Mouse (Mus musculus): ENCODE results near the gene Vmp1. TPM values are rescaled to one million over a fixed set of nuclear protein-coding genes. Genes with fewer than 3 reads are reported as not detected.

The Vmp1 gene
- polyA plus RNA-seq, 1 experiment from 2014 or later, result 145 TPM

DNA sequence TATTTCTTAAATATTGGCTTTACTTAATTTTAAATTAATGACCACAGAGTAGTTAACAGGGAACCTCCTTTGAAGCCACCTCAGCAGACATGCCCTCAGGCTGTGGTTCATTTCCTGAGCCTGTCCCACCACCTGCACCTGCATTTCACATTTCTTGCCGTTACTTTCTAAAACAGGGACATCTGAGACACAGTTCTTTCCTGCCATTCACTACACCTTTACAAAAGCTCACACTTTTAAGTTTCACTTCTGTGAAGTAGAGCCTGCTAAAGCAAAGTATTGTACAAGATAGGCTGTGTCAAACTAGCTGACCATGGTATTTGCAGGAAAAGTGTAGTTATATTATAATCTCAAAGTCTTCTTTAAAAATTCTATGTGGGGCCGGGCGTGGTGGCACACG lies 144.8 kb downstream of the Vmp1 start:
- Histone ChIP-seq H3K4me3 (ENCODE audit: low read depth, low read length) (no peak overlapping the region), H3K27me3 (ENCODE audit: control insufficient read depth, insufficient read depth, low read length) (no peaks in the 10 kb centered on the region), H3K9ac (replicated peaks; ENCODE audit: low read depth, low read length) (no peak overlapping the region), H3K36me3 (ENCODE audit: control insufficient read depth, insufficient read depth, low read length) (peaks cover 4% of the 10 kb centered on the region; the same call in 1 of the 2 replicates), H3K27ac (ENCODE audit: low read length) (no peak overlapping the region), H3K9me3 (ENCODE audit: control insufficient read depth, low read depth, low read length) (no peaks in the 10 kb centered on the region), H3K4me2 (replicated peaks; ENCODE audit: low read depth, low read length) (no peak overlapping the region), H3K4me1 (ENCODE audit: control insufficient read depth, insufficient read depth, low read length) (peaks cover 3% of the 10 kb centered on the region; the same call in 1 of the 2 replicates)
- ATAC-seq (ENCODE audit: insufficient number of reproducible peaks, insufficient read depth, low FRiP score, low read depth), result no peak
- WGBS, result 98% methylated on average over 4 of the region's 4 CpGs

DNA sequence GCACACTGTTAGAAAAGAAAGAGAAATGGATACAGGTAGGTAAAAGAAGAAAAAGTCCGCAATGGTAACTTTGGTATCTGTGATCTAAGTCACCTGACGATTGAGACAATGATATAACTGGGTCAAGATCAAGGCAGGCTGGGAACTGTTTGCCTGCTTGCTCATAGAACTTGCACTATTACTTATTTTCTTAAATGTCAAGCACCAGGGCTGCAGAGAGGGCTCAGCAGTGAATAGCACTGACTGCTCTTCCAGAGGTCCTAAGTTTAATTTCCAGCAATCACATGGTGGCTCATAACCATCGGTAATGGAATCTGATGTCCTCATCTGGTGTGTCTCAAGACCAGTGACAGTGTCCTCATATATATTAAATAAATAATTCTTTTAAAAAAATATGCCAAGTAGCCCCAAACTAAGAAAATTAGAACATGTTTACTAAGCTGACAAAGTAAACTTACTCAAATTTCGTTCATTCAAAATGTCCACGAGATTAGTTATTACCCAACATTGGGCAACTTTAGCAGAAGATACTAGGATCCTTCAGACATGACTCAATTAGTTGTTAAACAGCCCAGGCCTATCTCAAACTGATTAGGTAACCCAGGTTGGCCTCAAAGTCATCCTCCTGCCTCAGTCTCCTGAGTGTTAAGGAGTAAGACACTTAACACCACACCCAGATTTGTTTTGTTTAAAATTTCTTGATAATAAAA lies 149.3 kb downstream of the Vmp1 start:
- no peaks in the 10 kb centered on the region for H3K4me1 ChIP-seq (ENCODE audit: control insufficient read depth, insufficient read depth, low read length)
- no peaks in the 10 kb centered on the region for H3K9me3 ChIP-seq (ENCODE audit: control insufficient read depth, low read depth, low read length)
- no peak overlapping the region for H3K9ac ChIP-seq (replicated peaks; ENCODE audit: low read depth, low read length)
- peaks cover 33% of the 10 kb centered on the region for H3K36me3 ChIP-seq (ENCODE audit: control insufficient read depth, insufficient read depth, low read length)
- no peak overlapping the region for H3K27ac ChIP-seq (ENCODE audit: low read length)
- H3K4me2 ChIP-seq (replicated peaks; ENCODE audit: low read depth, low read length), result no peak overlapping the region
- H3K4me3 ChIP-seq (ENCODE audit: low read depth, low read length), result no peak overlapping the region
- 90% methylated on average over 5 of the region's 5 CpGs for WGBS
- no peak for ATAC-seq (ENCODE audit: insufficient number of reproducible peaks, insufficient read depth, low FRiP score, low read depth)
- H3K27me3 ChIP-seq (ENCODE audit: control insufficient read depth, insufficient read depth, low read length), result no peaks in the 10 kb centered on the region

MicroRNA genes within 50 kb of the gene (microRNA counts, 519-probe panel; counts per million panel counts)
- microRNA mmu-miR-21, result 4,051 counts per million, percentile 79 among the panel's probes with 10 or more counts

Small RNA genes lying within 50 kb of the gene (microRNA-seq; reads per million reads assigned to microRNA genes)
- gene Mir21a, result 17,719 reads per million, percentile 96 among the genes with 10 or more reads in this experiment

Other genes starting within 250 kb of the Vmp1 start
- gene Rnft1, start 199.2 kb downstream of the Vmp1 start, polyA plus RNA-seq (2014; fragmentation: Nextera tagmentation; extraction: Ambion mirVana), result 52.4 and 54.2 TPM in 2 replicates
- gene Rps6kb1, start 139.0 kb downstream of the Vmp1 start, polyA plus RNA-seq (2014; fragmentation: Nextera tagmentation; extraction: Ambion mirVana), result 60.3 and 60.8 TPM in 2 replicates
- 9.9 and 10.0 TPM in 2 replicates for gene Tubd1, start 138.8 kb downstream of the Vmp1 start, polyA plus RNA-seq (2014; fragmentation: Nextera tagmentation; extraction: Ambion mirVana)
- 36.1 and 37.6 TPM in 2 replicates for gene Ptrh2, start 149 bp upstream of the Vmp1 start, polyA plus RNA-seq (2014; fragmentation: Nextera tagmentation; extraction: Ambion mirVana)
- gene Cltc, start 73.7 kb upstream of the Vmp1 start, polyA plus RNA-seq (2014; fragmentation: Nextera tagmentation; extraction: Ambion mirVana), result 175 and 182 TPM in 2 replicates
- 22.6 and 24.8 TPM in 2 replicates for gene Dhx40, start 123.9 kb upstream of the Vmp1 start, polyA plus RNA-seq (2014; fragmentation: Nextera tagmentation; extraction: Ambion mirVana)